Mouse (Mus musculus) CH12.LX (cell line): ENCODE data around the gene Cyp4x1.

Experiments
- ELF1 ChIP-seq: IDR thresholded peaks from 2 replicates; pipeline ENCODE4 v1.6.1; 2014; ENCODE audit warnings: low read depth, mild to moderate bottlenecking, inconsistent platforms, low read length, improper control_type of control experiment
- MAZ ChIP-seq: IDR thresholded peaks from 2 replicates; pipeline ENCODE4 v1.6.1; 2012; ENCODE audit warnings: low read depth, mild to moderate bottlenecking, inconsistent platforms, low read length, improper control_type of control experiment, moderate library complexity
- POLR2A ChIP-seq: IDR thresholded peaks from 2 replicates; pipeline ENCODE4 v1.6.1; 2011; ENCODE audit warnings: low read depth, mild to moderate bottlenecking, improper control_type of control experiment, low read length
- SMC3 ChIP-seq: IDR thresholded peaks from 2 replicates; pipeline ENCODE4 v1.6.1; 2011; ENCODE audit warnings: low read depth, low read length, improper control_type of control experiment
- USF2 ChIP-seq: conservative IDR thresholded peaks from 2 replicates; pipeline ENCODE4 v1.6.1; 2011; ENCODE audit warnings: low read depth, low read length, improper control_type of control experiment

DNA sequence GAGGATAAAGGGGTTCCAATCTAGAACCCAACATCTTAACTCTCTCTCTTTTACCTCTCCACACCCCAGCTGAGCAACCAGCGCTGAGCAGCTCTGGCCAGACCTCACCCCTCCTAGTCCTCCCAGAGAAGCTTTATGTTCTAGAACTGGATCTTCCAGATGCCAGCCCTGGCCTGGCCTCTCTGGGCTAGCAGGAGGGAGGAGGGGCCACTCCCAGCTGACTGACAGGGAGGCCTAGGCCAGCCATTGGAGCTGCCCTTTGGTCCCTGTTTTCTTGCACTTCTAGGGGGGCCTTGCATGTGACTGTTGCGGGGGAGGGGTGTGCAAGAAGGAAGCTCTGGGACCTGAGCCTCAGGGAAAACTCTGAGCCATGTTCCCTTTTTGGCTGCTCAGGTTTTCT, 43.5 kb downstream of the Cyp4x1 start:
- no peak for TF ChIP-seq POLR2A
- TF ChIP-seq SMC3: no peak
- no peak for TF ChIP-seq USF2
- no peak for TF ChIP-seq ELF1
- TF ChIP-seq MAZ: no peak
